Mouse (Mus musculus): ENCODE data around the gene Soat1. TPM values are rescaled to one million over a fixed set of nuclear protein-coding genes. Genes with fewer than 3 reads are reported as not detected.

The Soat1 gene
- polyA plus RNA-seq, 1 experiment from 2014 or later, result 32.3 TPM

- no peak for ATAC-seq (ENCODE audit: low FRiP score, low read depth)
- Histone ChIP-seq H3K9ac (no peak overlapping the region), H3K36me3 (peaks cover 49% of the 10 kb centered on the region), H3K4me3 (no peak overlapping the region), H3K4me1 (no peaks in the 10 kb centered on the region), H3K9me3 (no peaks in the 10 kb centered on the region), H3K27ac (no peak overlapping the region), H3K27me3 (no peaks in the 10 kb centered on the region), H3K4me2 (replicated peaks) (no peak overlapping the region)
- 80% methylated on average over 6 of the region's 6 CpGs for WGBS
Observed at GRCm38 (mm10) chr1:156442776-156443175, 31.4 kb downstream of the Soat1 start.

GRCm38 (mm10) chr1:156442266-156442665, 31.9 kb downstream of the Soat1 start:
- WGBS, result 93% methylated on average over 12 of the region's 12 CpGs
- Histone ChIP-seq H3K36me3 (peaks cover 54% of the 10 kb centered on the region), H3K27me3 (no peaks in the 10 kb centered on the region), H3K4me1 (no peaks in the 10 kb centered on the region), H3K4me3 (no peak overlapping the region), H3K27ac (no peak overlapping the region), H3K9me3 (no peaks in the 10 kb centered on the region), H3K4me2 (replicated peaks) (no peak overlapping the region), H3K9ac (no peak overlapping the region)
- ATAC-seq (ENCODE audit: low FRiP score, low read depth), result no peak

- ATAC-seq (ENCODE audit: low FRiP score, low read depth), result no peak
- Histone ChIP-seq H3K4me2 (replicated peaks) (no peak overlapping the region), H3K36me3 (peaks cover 86% of the 10 kb centered on the region), H3K9me3 (no peaks in the 10 kb centered on the region), H3K9ac (no peak overlapping the region), H3K4me1 (no peaks in the 10 kb centered on the region), H3K27ac (no peak overlapping the region), H3K4me3 (no peak overlapping the region), H3K27me3 (no peaks in the 10 kb centered on the region)
- WGBS, result 90% methylated on average over 5 of the region's 5 CpGs
Observed at GRCm38 (mm10) chr1:156437726-156438125, 36.4 kb downstream of the Soat1 start.

- Histone ChIP-seq H3K9ac (no peak overlapping the region), H3K27ac (no peak overlapping the region), H3K4me1 (no peaks in the 10 kb centered on the region), H3K36me3 (peaks cover 90% of the 10 kb centered on the region), H3K9me3 (no peaks in the 10 kb centered on the region), H3K4me3 (no peak overlapping the region), H3K4me2 (replicated peaks) (no peak overlapping the region), H3K27me3 (no peaks in the 10 kb centered on the region)
- ATAC-seq (ENCODE audit: low FRiP score, low read depth), result no peak
- 95% methylated on average over 8 of the region's 8 CpGs for WGBS
Observed at GRCm38 (mm10) chr1:156437016-156437708, 37.0 kb downstream of the Soat1 start.

- Histone ChIP-seq H3K4me3 (no peak overlapping the region), H3K4me1 (no peaks in the 10 kb centered on the region), H3K36me3 (peaks cover 86% of the 10 kb centered on the region), H3K9me3 (no peaks in the 10 kb centered on the region), H3K4me2 (replicated peaks) (no peak overlapping the region), H3K27me3 (no peaks in the 10 kb centered on the region), H3K27ac (no peak overlapping the region), H3K9ac (no peak overlapping the region)
- ATAC-seq (ENCODE audit: low FRiP score, low read depth), result no peak
- WGBS, result 88% methylated on average over 3 of the region's 3 CpGs
Observed at GRCm38 (mm10) chr1:156433497-156433896, 40.6 kb downstream of the Soat1 start.

- H3K4me2 ChIP-seq (replicated peaks), result no peak overlapping the region
- H3K4me1 ChIP-seq, result no peaks in the 10 kb centered on the region
- no peaks in the 10 kb centered on the region for H3K9me3 ChIP-seq
- no peak overlapping the region for H3K27ac ChIP-seq
- H3K4me3 ChIP-seq, result no peak overlapping the region
- H3K9ac ChIP-seq, result no peak overlapping the region
- ATAC-seq (ENCODE audit: low FRiP score, low read depth), result no peak
- WGBS, result 60% methylated on average over 10 of the region's 10 CpGs
- peaks cover 77% of the 10 kb centered on the region for H3K36me3 ChIP-seq
- no peaks in the 10 kb centered on the region for H3K27me3 ChIP-seq
Observed at GRCm38 (mm10) chr1:156432498-156432897, 41.6 kb downstream of the Soat1 start.

GRCm38 (mm10) chr1:156428434-156428833, 45.7 kb downstream of the Soat1 start:
- H3K9ac ChIP-seq, result no peak overlapping the region
- H3K9me3 ChIP-seq, result no peaks in the 10 kb centered on the region
- no peaks in the 10 kb centered on the region for H3K4me1 ChIP-seq
- WGBS, result 89% methylated on average over 6 of the region's 6 CpGs
- no peak overlapping the region for H3K4me2 ChIP-seq (replicated peaks)
- no peaks in the 10 kb centered on the region for H3K27me3 ChIP-seq
- ATAC-seq (ENCODE audit: low FRiP score, low read depth), result no peak
- H3K27ac ChIP-seq, result no peak overlapping the region
- H3K4me3 ChIP-seq, result no peak overlapping the region
- peaks cover 50% of the 10 kb centered on the region for H3K36me3 ChIP-seq

GRCm38 (mm10) chr1:156425746-156426145, 48.4 kb downstream of the Soat1 start:
- no peak overlapping the region for H3K9ac ChIP-seq
- no peaks in the 10 kb centered on the region for H3K9me3 ChIP-seq
- no peaks in the 10 kb centered on the region for H3K4me1 ChIP-seq
- 94% methylated on average over 4 of the region's 4 CpGs for WGBS
- no peak overlapping the region for H3K27ac ChIP-seq
- H3K36me3 ChIP-seq, result peaks cover 26% of the 10 kb centered on the region
- H3K4me2 ChIP-seq (replicated peaks), result no peak overlapping the region
- no peaks in the 10 kb centered on the region for H3K27me3 ChIP-seq
- ATAC-seq (ENCODE audit: low FRiP score, low read depth), result no peak
- H3K4me3 ChIP-seq, result no peak overlapping the region

- no peak overlapping the region for H3K4me2 ChIP-seq (replicated peaks)
- H3K27ac ChIP-seq, result no peak overlapping the region
- H3K9ac ChIP-seq, result no peak overlapping the region
- H3K9me3 ChIP-seq, result no peaks in the 10 kb centered on the region
- H3K36me3 ChIP-seq, result peaks cover 15% of the 10 kb centered on the region
- H3K4me3 ChIP-seq, result no peak overlapping the region
- WGBS, result 89% methylated on average over 3 of the region's 3 CpGs
- no peak for ATAC-seq (ENCODE audit: low FRiP score, low read depth)
- no peaks in the 10 kb centered on the region for H3K27me3 ChIP-seq
- no peaks in the 10 kb centered on the region for H3K4me1 ChIP-seq
Observed at GRCm38 (mm10) chr1:156424054-156424453, 50.1 kb downstream of the Soat1 start.

- H3K4me1 ChIP-seq, result no peaks in the 10 kb centered on the region
- H3K9me3 ChIP-seq, result no peaks in the 10 kb centered on the region
- H3K27ac ChIP-seq, result no peak overlapping the region
- peaks cover 10% of the 10 kb centered on the region for H3K36me3 ChIP-seq
- 87% methylated on average over 6 of the region's 6 CpGs for WGBS
- no peak for ATAC-seq (ENCODE audit: low FRiP score, low read depth)
- H3K27me3 ChIP-seq, result no peaks in the 10 kb centered on the region
- H3K4me2 ChIP-seq (replicated peaks), result no peak overlapping the region
- H3K9ac ChIP-seq, result no peak overlapping the region
- H3K4me3 ChIP-seq, result no peak overlapping the region
Observed at GRCm38 (mm10) chr1:156423493-156423892, 50.6 kb downstream of the Soat1 start.

- Histone ChIP-seq H3K4me2 (replicated peaks) (no peak overlapping the region), H3K27me3 (no peaks in the 10 kb centered on the region), H3K36me3 (peaks cover 10% of the 10 kb centered on the region), H3K9ac (no peak overlapping the region), H3K4me3 (no peak overlapping the region), H3K4me1 (no peaks in the 10 kb centered on the region), H3K9me3 (no peaks in the 10 kb centered on the region), H3K27ac (no peak overlapping the region)
- 70% methylated on average over 6 of the region's 6 CpGs for WGBS
- ATAC-seq (ENCODE audit: low FRiP score, low read depth), result no peak
Observed at GRCm38 (mm10) chr1:156422856-156423255, 51.3 kb downstream of the Soat1 start.

- peak within 1 kb of the TSS; percentile 69 for H3K4me2 ChIP-seq (replicated peaks)
- H3K27me3 ChIP-seq, result no peaks in the 10 kb centered on the region
- WGBS, result under 1% methylated on average over 39 of the region's 44 CpGs
- H3K9ac ChIP-seq, result peak within 1 kb of the TSS; percentile 66
- peak within 1 kb of the TSS; percentile 61; the same call in 1 of the 2 replicates for H3K27ac ChIP-seq
- peak; percentile 91 for ATAC-seq (ENCODE audit: low FRiP score, low read depth)
- H3K9me3 ChIP-seq, result no peaks in the 10 kb centered on the region
- H3K4me1 ChIP-seq, result no peaks in the 10 kb centered on the region
- peak within 1 kb of the TSS; percentile 66 for H3K4me3 ChIP-seq
- H3K36me3 ChIP-seq, result peaks cover under 1% of the 10 kb centered on the region; the same call in 1 of the 2 replicates
Observed at GRCm38 (mm10) chr1:156420671-156421297, 53.3 kb downstream of the Soat1 start, which contains the start of gene Axdnd1. Axdnd1 (minus strand) TSS chr1:156421159.

Data from limb, embryonic 13.5 days (tissue).